Mouse (Mus musculus) midbrain, embryonic 11.5 days (tissue): Measurements from ENCODE around the gene Tmem263. TPM values are rescaled to one million over a fixed set of nuclear protein-coding genes. Genes with fewer than 3 reads are reported as not detected.

Experiments used
- ATAC-seq: fragments of 200-750 bp; cut with Nextera tagmentation; 2 replicates; pipeline ENCODE4 v1.8.0; 2017; ENCODE audit warnings: moderate TSS enrichment, moderate library complexity; ENCODE audit not compliant: low FRiP score
- DNase-seq: peaks from one replicate; pipeline ENCODE4 v3.0.0; 2015; ENCODE audit warnings: low spot score; ENCODE audit errors: missing footprints
- H3K27ac ChIP-seq: fragments of 300-500 bp; sonication (generic); 2 replicates; pipeline ENCODE4 v1.5.1; 2014; ENCODE audit warnings: low read depth, low read length
- H3K27me3 ChIP-seq: fragments of 300-500 bp; sonication (generic); 2 replicates; pipeline ENCODE4 v1.6.1; 2014; ENCODE audit warnings: mild to moderate bottlenecking, low read length, moderate library complexity, mixed read lengths; ENCODE audit not compliant: control insufficient read depth, insufficient read depth
- H3K36me3 ChIP-seq: fragments of 300-500 bp; sonication (generic); 2 replicates; pipeline ENCODE4 v1.6.1; 2014; ENCODE audit warnings: mild to moderate bottlenecking, low read length, moderate library complexity, mixed read lengths; ENCODE audit not compliant: control insufficient read depth, insufficient read depth
- H3K4me1 ChIP-seq: fragments of 300-500 bp; sonication (generic); 2 replicates; pipeline ENCODE4 v1.6.1; 2014; ENCODE audit warnings: low read length; ENCODE audit not compliant: control insufficient read depth, insufficient read depth
- H3K4me2 ChIP-seq: fragments of 300-500 bp; sonication (generic); 2 replicates; pipeline ENCODE4 v1.6.1; 2014; ENCODE audit warnings: mild to moderate bottlenecking, moderate library complexity
- H3K4me3 ChIP-seq: fragments of 300-500 bp; sonication (generic); 2 replicates; pipeline ENCODE4 v1.5.1; 2014; ENCODE audit warnings: low read depth, low read length
- H3K9ac ChIP-seq: fragments of 300-500 bp; sonication (generic); 2 replicates; pipeline ENCODE4 v1.6.1; 2014; ENCODE audit warnings: low read length
- H3K9me3 ChIP-seq: fragments of 300-500 bp; sonication (generic); 2 replicates; pipeline ENCODE4 v1.6.1; 2016; ENCODE audit warnings: low read length; ENCODE audit not compliant: control insufficient read depth
- WGBS: fragments of 180-500 bp; shearing (Covaris S2); extraction: QIAGEN DNeasy Blood & Tissue Kit; methylation state at CpG from one replicate; pipeline ENCODE4 v1.1.7; 2014; 5-methylcytosine and 5-hydroxymethylcytosine counted together
- polyA plus RNA-seq: library from polyadenylated mRNA; unstranded; fragments of >200 nt; fragmentation: Nextera tagmentation; extraction: Ambion mirVana; gene quantifications from 2 replicates; pipeline ENCODE4 v1.2.1, GENCODE M21; 2014

The Tmem263 gene
- polyA plus RNA-seq, 1 experiment from 2014 or later, result 51.7 TPM

- DNase-seq, result no peak
- no peaks in the 10 kb centered on the region for H3K9me3 ChIP-seq
- no peak overlapping the region for H3K27ac ChIP-seq
- no peak overlapping the region for H3K4me2 ChIP-seq
- H3K4me3 ChIP-seq, result no peak overlapping the region
- no peaks in the 10 kb centered on the region for H3K36me3 ChIP-seq
- no peaks in the 10 kb centered on the region for H3K4me1 ChIP-seq
- no peak for ATAC-seq
- 93% methylated on average over 13 of the region's 13 CpGs for WGBS
- H3K9ac ChIP-seq, result no peak overlapping the region
- H3K27me3 ChIP-seq, result no peaks in the 10 kb centered on the region
Measured at GRCm38 (mm10) chr10:85164791-85165190, 62.4 kb downstream of the Tmem263 start.

DNA sequence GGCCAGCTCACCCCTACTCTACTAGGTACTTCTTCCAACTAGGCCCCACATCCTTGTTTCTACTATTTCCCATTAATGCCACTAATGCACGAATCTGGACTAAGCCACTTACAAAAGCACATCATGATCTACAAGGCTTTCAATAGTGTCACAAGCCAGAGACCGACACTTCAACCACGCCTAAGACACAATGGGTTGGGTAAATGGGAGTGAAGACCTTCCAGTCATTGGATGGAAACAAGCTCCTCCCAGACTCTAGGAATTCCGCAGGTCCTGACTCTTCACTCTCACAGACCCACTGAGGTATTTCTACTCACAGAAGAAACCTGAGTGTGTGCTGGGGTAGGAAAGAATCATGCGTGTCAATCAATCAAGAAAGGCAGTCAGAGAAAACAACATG is 62.9 kb downstream of the Tmem263 start:
- H3K9ac ChIP-seq, result no peak overlapping the region
- ATAC-seq, result no peak

More for the DNA sequence above, 62.9 kb downstream of the Tmem263 start:
- Histone ChIP-seq H3K4me2 (no peak overlapping the region), H3K9me3 (no peaks in the 10 kb centered on the region), H3K27me3 (no peaks in the 10 kb centered on the region), H3K36me3 (no peaks in the 10 kb centered on the region), H3K4me1 (no peaks in the 10 kb centered on the region), H3K27ac (no peak overlapping the region), H3K4me3 (no peak overlapping the region)
- DNase-seq, result no peak
- WGBS, result 82% methylated on average over 5 of the region's 5 CpGs

Other genes starting within 250 kb of the Tmem263 start
- gene Ric8b, start 185.0 kb upstream of the Tmem263 start, polyA plus RNA-seq, result 25.0 and 27.3 TPM in 2 replicates
- 1.2 TPM in 2 replicates for gene Fhl4, start 132 bp upstream of the Tmem263 start, polyA plus RNA-seq
- 37.2 and 39.2 TPM in 2 replicates for gene Mterf2, start 25.4 kb downstream of the Tmem263 start, polyA plus RNA-seq
- gene Cry1, start 82.4 kb downstream of the Tmem263 start, polyA plus RNA-seq, result 33.1 and 38.5 TPM in 2 replicates